Mouse (Mus musculus): ENCODE measurements around the gene Xrcc6. TPM values are rescaled to one million over a fixed set of nuclear protein-coding genes. Genes with fewer than 3 reads are reported as not detected.

Gene Xrcc6
- 10 to 100 TPM; 25.5 to 36.2 TPM for total RNA-seq (2021)
- long read RNA-seq, transcript Xrcc6-201 (13 exons, 2,114 nt): major isoform, 14 of 21 reads
- long read RNA-seq, partial matches to known transcripts: 1 of 21 reads
- long read RNA-seq, other reads (novel, unspliced or antisense): 6 of 21 reads

DNA sequence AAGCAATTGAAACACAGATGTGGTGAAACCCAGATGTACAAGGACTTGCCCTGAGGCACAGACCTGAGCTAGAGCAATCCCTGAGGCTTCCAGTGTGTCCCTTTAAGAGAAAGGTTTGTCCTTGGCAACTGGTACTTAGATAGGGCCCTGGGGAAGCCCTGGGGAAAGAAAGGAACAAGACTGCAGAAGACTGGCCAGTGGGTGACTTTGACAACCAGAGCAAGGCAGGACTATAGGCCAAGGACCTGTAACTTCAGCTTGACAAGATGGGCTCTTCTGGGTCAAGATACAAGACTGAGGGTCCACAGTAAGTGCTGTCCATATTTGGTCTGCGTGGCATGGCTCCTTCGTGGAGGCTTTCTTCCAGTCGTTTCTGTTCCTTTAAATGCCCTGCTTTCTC, at the start of gene Xrcc6:
Gene Xrcc6, plus strand, starts transcription at position 190 of the 400 bp plus-strand sequence.
- DNase-seq (ENCODE audit: low spot score in 2 of 2): no peak

DNA sequence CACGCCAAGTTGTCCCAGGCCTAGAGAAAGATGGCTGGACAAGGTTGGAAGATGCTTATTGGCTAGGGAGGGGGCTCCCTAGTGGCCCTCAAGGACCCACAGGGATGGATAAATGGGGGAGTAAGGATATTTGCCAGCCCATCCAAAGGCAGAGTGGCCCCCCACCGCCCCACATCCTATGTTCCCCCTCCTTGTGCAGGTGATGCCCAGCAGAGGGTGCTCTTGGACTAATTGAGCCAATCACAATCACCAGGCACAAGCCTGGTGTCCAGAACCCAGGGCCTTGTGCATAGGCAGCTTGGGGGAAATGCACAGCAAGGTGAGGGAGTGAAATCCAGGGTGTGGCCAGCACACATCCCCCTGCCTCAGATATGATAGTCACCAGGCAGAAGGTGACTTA, 49.4 kb upstream of the Xrcc6 start:
- peak; percentile 62 to 74 for DNase-seq (ENCODE audit: low spot score in 2 of 2)

DNA sequence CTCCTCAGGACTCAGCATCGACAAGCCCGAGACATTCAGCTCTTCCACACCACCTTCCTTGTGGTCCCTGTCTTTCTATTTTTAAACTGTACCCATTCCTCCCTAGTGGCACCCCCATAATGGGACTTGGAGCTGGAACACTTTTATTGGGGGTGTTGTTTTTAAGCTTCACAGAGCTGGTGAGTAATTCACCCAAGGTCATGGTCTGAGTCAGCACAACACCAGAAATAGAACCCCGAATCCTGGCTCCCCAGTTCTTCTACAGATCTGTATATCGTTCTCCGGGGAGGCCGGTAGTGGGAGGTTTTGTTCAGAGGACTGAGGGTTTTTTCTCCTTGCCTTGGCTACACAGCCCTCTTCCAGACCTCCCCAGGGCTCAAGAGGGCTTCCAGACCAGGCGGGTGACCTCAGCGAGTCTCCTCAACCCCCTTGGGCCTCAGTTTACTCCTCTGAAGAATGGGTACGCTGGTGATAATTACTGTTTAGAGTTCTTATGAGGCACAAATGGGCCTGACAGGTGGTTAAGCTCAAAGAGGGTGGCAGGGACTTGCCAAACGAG, 48.4 kb upstream of the Xrcc6 start:
- no peak for DNase-seq (ENCODE audit: low spot score in 2 of 2)

DNA sequence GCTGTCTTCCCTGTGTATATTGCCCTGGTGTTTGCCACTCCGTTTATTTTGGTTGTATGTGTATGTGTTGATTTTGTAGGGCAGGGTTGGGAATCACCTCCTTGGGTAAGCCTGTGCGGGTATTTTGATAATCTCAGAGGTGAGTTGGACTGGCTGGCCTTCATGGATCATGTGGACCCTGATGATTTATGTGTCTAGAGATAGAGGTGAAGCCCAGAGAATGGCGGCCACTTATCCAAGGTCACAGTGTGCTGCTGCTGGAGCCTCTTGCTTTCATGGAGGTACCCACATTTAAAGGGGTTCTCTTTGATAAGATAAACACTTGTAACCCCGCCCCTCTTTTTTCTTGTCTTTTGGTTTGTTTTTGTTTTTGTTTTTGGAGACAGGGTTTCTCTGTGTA, 47.9 kb upstream of the Xrcc6 start:
- DNase-seq (ENCODE audit: low spot score in 2 of 2): no peak

DNA sequence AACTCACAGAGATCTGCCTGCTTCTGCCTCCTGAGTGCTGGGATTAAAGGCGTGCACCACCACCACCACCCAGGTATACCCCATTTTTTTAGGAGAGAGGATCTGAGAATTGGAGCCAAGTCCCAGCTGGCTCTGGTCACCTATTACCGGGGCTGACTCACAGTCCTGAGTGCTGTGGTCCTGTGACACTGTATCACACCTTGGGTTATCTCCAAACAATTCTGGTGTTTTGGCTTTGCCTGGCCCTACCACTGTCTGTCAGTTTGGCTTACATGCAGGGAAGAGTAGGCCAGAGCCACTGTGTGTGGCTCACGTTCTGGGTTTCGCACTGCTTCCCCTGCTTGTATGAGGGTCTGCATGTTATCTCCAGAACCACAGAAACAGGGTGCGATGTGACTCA, 47.4 kb upstream of the Xrcc6 start:
- no peak for DNase-seq (ENCODE audit: low spot score in 2 of 2)

DNA sequence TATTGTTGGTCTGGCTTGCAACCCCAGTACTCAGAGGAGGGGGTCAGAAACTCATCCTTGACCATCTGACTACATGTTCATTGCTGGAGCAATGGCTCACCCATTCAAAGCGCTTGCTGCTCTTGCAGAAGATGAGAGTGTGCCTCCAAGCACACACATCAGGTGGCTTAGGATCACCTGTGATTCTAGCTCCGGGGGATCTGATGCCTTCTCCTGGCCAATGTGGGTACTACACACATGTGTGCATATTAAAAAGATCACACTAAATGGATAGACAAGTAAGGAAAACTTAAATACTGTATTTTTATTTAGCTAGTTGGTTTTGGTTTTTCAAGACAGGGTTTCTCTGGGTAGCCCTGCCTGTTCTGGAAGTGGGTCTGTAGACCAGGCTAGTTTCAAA, 46.6 kb upstream of the Xrcc6 start:
- DNase-seq (ENCODE audit: low spot score in 2 of 2): no peak

DNA sequence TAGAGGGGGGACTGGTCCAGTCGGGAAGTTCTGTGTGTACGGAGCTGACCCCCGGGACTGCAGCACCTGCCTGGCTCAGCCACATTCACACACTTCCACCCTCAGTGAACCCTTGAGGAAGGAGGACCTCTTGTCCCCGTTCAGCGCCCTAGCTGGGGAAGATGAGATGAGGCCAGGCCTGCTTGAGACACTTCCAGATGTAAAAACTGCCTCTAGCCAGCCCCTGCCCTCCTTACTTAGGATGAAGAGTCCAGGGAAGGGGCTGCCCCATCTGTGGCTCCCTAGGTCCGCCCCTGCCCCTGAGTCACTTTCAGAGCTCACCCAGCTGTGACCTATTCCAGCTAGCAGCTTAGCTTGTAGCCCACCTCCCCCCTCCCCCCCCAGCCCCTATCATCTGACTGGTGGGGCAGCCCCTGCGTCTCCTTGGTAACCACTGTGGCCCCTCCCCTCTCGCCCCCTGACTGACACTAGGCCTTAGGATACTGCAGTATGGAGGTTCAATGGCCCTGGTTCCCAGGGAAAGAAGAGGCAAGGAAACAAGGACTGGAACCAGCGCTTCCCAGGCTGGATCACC, 44.4 kb upstream of the Xrcc6 start:
- no peak for DNase-seq (ENCODE audit: low spot score in 2 of 2)

DNA sequence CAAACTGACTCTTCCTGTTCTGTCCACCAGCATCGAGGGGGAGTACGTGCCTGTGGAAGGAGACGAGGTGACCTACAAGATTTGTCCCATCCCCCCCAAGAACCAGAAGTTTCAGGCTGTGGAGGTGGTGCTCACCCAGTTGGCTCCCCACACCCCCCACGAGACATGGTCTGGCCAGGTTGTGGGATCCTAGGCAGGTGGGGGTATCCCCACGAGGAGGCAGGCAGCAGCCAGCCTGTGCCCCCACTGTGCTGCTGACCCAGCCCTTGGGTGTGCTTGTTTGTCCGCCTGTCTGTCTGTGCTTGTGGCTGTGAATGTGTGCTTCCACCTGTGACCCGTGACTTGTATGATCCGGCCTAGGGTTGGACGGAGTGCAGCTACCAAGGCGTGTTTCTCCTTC, 38.6 kb upstream of the Xrcc6 start:
- DNase-seq (ENCODE audit: low spot score in 2 of 2): no peak

DNA sequence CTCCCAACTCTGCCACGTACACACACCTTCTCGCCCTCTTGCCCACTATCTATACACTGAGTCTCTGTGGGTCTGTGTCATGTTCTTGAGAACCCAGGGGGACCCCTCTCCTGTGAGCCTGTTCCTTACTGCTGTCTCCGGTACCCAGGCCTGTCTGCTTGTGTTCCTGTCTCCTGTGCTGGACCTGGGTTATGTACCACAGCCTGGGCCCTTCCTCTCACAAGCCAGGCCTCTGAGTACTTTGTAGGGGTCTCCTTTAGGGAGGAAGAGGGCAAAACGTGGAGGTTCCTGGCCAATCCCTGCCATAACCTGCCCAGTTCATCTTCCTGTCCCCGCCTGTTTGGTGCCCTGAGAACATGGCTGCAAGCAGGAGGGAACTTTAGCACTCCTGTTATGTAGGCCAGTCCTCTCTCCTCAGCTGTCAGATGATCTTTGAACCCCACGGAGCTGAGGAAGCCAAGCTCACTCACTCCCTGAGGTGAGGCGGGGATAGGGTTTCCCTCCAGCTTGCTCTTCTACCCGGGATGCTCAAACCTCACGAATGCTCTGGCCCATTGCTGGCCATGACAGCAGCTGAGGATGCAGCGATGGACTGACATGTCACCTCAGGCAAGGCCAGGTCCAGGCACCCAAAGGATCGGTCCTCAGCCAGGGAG, 38.0 kb upstream of the Xrcc6 start:
- no peak for DNase-seq (ENCODE audit: low spot score in 2 of 2)

DNA sequence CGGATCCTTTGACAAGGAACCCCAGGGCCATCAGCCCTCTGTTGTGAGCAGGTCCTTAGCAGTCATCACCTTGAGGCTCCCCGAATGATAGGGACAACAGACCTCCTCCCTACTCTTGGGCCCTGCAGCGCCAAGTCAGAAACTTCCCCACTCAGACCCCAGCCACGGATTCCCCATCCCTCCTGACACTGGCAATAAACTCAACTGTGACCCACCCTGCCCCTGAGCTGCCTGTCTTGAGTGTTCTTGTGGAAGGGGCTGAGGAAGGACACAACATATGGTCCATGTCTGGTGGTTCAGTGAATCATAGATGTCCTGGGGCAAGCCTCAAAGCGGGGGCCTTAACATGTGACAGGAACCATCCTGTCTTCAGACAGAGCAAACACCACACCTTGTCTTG, 36.9 kb upstream of the Xrcc6 start:
- DNase-seq (ENCODE audit: low spot score in 2 of 2): no peak

DNA sequence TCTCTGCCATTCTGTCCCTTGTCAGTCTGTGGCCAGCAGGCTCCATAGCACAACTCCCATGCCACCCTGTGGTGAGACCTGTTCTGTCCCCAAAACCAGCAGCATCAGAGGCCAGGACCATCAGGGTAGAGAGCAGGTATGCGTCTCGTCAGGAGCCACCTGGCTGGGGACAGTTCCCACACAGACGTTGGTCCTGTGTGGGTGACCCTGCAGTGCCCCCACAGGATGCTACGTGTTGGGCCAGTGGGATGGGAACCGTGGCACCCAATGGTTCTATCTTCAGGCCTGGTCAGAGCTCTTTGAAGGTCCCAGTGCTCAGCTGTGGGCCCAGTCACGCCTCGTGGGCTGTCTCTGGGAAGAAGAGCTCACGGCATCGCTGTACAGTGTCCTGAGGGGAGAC, 36.5 kb upstream of the Xrcc6 start:
- DNase-seq (ENCODE audit: low spot score in 2 of 2): no peak

DNA sequence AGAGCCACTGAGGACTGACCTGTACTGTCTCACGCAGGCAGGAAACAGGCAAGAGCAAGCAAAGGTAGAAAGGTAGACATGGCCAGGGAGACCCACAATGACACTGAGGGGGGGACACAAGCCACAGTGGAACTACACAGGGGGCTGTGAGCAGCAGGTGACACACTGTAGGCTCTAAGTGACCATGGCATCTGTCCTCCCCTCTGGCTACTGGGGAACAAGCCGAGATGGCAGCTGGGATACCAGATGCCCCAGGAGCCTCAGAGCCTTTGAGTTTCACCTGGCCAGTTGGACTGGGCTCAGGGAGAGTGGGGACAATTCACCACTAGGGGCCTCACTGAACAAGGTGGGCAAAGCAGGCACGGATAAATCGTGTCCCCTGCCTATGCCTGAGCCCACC, 35.3 kb upstream of the Xrcc6 start:
- no peak for DNase-seq (ENCODE audit: low spot score in 2 of 2)

DNA sequence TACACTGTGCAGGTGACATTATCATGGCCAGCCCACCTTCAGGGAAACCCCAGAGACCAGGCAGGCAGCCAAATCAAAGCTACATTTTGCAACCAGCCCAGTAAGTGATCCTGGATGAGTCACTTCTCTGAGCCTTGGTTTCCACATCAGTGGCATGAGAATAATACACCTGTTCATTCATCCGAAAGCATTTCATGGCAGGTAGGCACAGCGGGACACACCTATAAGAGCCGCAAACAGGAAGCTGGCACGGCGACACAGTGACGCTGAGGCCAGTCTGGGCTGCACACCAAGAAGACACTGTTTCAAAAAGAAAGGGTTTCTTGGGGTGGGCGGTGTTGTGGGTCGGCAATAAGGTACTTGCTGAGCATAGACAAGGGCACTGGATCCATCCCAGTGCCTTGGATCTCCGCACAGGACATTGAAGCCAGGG, 33.5 kb upstream of the Xrcc6 start:
- DNase-seq (ENCODE audit: low spot score in 2 of 2): peak in 1 of 2 experiments; percentile 10

DNA sequence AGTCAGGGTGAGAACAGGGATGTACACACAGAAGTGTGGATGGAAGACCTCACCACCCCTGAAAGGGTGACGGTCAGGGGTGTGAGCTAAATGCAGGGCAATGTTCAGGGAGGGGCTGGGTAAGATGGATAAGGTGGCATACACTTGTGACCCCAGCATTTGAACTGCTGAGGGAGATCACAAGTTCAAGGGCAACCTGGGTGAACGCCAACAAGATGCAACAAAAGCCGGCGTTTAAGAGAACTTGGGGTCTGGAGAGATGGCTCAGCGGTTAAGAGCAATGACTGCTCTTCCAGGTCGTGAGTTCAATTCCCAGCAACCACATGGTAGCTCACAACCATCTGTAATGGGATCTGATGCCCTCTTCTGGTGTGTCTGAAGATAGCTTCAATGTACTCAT, 32.9 kb upstream of the Xrcc6 start:
- DNase-seq (ENCODE audit: low spot score in 2 of 2): no peak

DNA sequence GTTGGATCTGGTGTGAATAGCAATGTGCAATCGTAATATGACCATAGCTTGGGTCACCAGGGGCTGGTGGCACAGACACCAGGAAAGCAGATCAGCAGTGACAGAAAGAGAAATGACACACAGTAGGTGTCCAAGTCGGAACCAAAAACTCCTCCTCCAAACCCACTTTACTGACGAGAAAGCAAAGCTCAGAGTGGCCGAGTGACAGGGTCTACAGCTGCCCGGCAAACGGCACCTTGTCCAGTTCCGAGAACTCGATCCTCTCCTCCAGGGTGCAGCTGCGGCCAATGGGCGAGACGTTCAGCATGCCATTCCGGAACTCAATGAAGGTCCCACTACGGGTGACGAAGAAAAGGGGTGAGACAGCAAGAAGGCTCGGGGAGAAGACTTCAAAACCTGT, 32.2 kb upstream of the Xrcc6 start:
- DNase-seq (ENCODE audit: low spot score in 2 of 2): no peak

DNA sequence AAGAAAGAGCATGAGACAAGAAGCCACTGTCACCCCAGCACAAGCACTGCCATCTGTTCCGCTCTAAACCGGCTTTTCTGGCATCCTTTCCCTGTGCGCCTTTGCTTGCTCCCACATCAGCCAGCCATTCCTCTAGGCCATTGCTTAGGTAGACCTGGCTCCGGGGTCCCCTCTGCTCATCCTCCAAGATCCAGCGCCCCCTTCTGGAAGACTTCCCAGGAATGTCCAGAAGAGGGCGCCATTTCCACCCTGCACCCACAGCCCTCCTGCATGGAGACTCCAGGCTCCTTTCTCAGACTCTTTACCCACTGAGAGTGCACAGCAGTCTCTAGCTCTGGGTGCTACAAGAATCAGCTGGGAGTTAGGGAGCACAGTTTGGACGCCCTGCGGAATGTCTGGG, 31.2 kb upstream of the Xrcc6 start:
- DNase-seq (ENCODE audit: low spot score in 2 of 2): peak; percentile 69 to 77

DNA sequence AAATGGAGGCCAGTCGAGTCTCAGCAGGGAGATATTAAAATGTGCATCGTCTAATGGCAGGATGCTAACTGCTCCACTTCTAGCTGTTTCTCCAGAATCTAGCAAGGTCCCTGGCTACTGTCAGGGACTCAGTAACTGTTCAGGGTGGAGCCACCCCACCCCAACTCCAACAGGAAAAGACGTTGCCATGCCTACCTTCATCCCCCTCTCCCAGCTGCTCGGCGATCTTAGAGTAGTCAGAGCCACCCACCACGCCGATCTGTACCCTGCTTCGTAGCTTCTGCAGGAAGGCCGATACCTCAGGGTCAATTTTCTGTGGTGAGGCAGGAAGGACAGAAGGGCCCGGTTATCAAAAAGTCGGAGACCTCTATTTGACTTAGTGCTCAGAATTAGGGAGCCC, 30.0 kb upstream of the Xrcc6 start:
- no peak for DNase-seq (ENCODE audit: low spot score in 2 of 2)

DNA sequence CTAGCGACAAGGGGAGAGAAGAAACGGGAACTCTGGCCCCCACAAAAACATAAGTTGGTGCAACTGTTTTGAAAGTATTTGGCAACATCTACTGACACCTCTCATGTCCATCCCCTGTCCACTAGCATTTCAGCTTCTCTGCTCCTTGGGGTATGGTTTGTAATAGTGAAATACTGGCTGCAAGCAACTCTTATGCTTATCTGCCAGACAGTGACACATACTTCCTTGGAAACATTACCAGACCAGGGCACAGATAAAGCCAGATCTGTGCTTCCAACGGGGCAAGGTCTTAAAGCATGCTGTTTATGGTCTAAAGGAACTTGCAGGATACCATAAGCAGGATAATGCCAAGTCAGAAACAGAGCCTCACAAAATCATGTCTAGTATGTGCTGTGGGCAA, 28.7 kb upstream of the Xrcc6 start:
- DNase-seq (ENCODE audit: low spot score in 2 of 2): no peak

DNA sequence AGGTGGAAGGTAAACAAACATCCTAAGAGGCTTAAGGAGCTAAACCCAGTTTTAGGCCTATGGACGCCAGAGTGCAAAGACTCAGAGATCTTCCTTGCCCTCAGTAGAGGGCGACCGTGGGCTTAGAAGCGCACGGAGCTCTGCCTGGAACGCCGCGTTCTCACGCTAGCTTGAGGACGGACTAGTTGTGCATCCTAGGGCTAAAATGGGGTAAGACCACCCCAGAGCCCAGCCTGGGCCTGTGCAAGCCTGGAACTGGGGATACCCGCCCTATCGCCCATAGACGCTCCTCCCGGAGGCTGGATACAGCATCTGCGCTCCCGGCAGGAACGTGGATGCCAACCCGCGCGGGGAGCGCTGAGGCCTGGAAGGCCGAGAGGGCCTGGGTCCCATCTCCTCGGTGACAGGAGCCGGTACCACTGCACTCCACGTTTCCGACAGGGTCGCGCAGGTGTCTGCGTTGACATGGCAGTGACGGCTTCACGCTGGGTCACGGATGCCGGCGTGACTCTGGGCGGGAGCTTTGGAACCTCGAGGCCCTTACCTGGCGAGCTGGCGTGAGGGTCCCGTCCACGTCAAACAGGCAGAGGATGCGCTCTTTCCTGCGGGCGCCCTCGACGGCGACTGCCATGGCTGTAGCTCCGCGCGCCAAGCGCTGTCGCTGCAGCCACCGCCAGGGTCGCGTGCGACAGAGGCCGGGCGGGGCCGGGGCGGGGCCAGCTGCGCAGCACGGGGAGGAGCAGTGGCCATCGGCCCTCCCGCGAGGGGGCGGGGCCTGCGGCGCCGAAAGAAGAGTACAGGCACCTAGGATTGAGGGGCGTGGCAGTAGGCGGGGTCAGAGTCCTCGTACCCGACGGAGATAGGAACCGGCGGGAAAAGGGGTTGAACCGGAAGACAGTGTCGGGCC, 27.2 kb upstream of the Xrcc6 start, which contains the start of gene Pmm1:
Gene Pmm1, minus strand, starts transcription at position 760 of the 907 bp plus-strand sequence.
- peak; percentile 95 to 97 for DNase-seq (ENCODE audit: low spot score in 2 of 2)

DNA sequence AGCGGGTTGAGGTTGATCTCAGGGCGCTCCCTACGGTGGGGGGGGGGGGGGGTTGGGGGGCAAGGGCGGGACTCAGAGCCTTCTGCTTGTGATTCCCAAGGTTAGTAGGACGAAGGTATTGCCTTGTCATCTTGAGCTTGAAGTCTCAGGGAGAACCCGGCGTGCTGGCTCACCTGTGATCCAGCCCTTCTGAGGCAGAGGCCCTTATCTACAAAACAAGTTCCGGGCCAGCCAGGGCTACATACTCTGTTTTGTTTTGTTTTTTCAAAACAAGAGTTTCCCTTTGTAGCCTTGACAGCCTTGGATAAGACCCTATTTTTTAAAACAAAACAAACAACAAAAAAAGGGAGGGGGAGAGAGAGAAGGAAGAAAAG, 26.6 kb upstream of the Xrcc6 start:
- no peak for DNase-seq (ENCODE audit: low spot score in 2 of 2)

DNA sequence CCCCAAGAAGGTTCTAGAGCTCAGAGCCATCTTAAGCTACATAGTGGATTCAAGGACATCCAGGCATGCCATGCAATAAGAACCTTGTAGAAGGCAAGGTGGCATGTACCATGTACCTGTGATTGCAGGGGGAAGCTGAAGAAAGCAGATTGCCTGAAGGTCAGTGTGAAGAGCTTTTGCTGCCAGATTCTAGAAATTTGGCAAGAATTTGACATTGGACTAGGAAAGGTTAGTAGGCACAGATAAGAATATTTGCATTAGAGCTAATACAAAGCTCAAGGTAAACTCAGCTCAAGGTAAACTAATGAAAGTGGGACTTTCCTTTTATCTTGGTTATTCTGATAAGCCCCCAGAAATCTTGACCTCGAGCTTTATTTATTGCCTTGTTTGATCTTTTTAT, 23.4 kb upstream of the Xrcc6 start:
- no peak for DNase-seq (ENCODE audit: low spot score in 2 of 2)

Data from layer of hippocampus, postnatal 10 days (tissue).